In genomic region chr2:115895717-115896116, GRCm38 (mm10) we compare ENCODE assay signal across 12 mouse cellular contexts.
DNase-seq lines count a peak whose midpoint lies in the region; ATAC-seq lines count a peak whose summit lies in the region.
"Had no signal": no experiment of that assay in that cellular context is flagged by ENCODE, and none has a peak within 500 bp of the region (broad histone marks: within the 10 kb centered on the region; RNA-seq: fewer than 3 reads in every experiment).

No protein-coding gene starts in this region.

- H3K27me3 ChIP-seq in hindbrain, embryonic 13.5 days, result no peaks in the 10 kb centered on the region
- H3K27me3 ChIP-seq in hindbrain, embryonic 11.5 days (ENCODE audit: control insufficient read depth, insufficient read depth, low read length), result no peaks in the 10 kb centered on the region
- no peaks in the 10 kb centered on the region for H3K27me3 ChIP-seq in hindbrain, embryonic 16.5 days (replicated peaks; ENCODE audit: control insufficient read depth, insufficient read depth, low read length)
- H3K27me3 ChIP-seq: liver, embryonic 13.5 days; stomach, embryonic 15.5 days had no signal

- no peaks in the 10 kb centered on the region for H3K9me3 ChIP-seq in hindbrain, embryonic 13.5 days
- no peaks in the 10 kb centered on the region for H3K9me3 ChIP-seq in hindbrain, embryonic 11.5 days (ENCODE audit: control insufficient read depth, low read length)
- H3K9me3 ChIP-seq in hindbrain, embryonic 16.5 days (ENCODE audit: control insufficient read depth, low read length), result no peaks in the 10 kb centered on the region
- H3K9me3 ChIP-seq: liver, embryonic 13.5 days; stomach, embryonic 15.5 days had no signal

- 69% methylated on average over 3 of the region's 3 CpGs for WGBS in hindbrain, embryonic 13.5 days
- WGBS in hindbrain, embryonic 11.5 days, result 90% methylated on average over 3 of the region's 3 CpGs
- WGBS in hindbrain, embryonic 16.5 days, result 45% methylated on average over 3 of the region's 3 CpGs

- H3K4me3 ChIP-seq in hindbrain, embryonic 13.5 days, result no peak overlapping the region
- H3K4me3 ChIP-seq in hindbrain, embryonic 11.5 days (ENCODE audit: low read depth, low read length), result no peak overlapping the region
- no peak overlapping the region for H3K4me3 ChIP-seq in hindbrain, embryonic 16.5 days (ENCODE audit: low read length)
- H3K4me3 ChIP-seq: erythroblast, embryonic 14.5 days; liver, embryonic 13.5 days; myocyte; stomach, embryonic 15.5 days had no signal

- DNase-seq in hindbrain, embryonic 11.5 days (ENCODE audit: low spot score), result no peak
- DNase-seq in right cerebral cortex, postnatal 10 days (ENCODE audit: low spot score in 2 of 2), result peak; percentile 53 to 64
- no peak for DNase-seq in right cerebral cortex, adult 2 months (ENCODE audit: low spot score in 2 of 2)
- peak; percentile 36 for DNase-seq in retina, postnatal 7 days (ENCODE audit: low read depth, low spot score)
- DNase-seq in urinary bladder, adult 18-20 months (ENCODE audit: low spot score in 2 of 2), result no peak
- DNase-seq: liver, embryonic 13.5 days had no signal

- no peak overlapping the region for H3K4me2 ChIP-seq in hindbrain, embryonic 13.5 days
- H3K4me2 ChIP-seq in hindbrain, embryonic 11.5 days (replicated peaks; ENCODE audit: low read depth, low read length), result no peak overlapping the region
- H3K4me2 ChIP-seq in hindbrain, embryonic 16.5 days (ENCODE audit: low read length), result peak overlapping the region; percentile 17; the same call in 1 of the 2 replicates
- H3K4me2 ChIP-seq: liver, embryonic 13.5 days; stomach, embryonic 15.5 days had no signal

- no peak overlapping the region for H3K9ac ChIP-seq in hindbrain, embryonic 13.5 days
- no peak overlapping the region for H3K9ac ChIP-seq in hindbrain, embryonic 11.5 days (ENCODE audit: low read depth, low read length)
- no peak overlapping the region for H3K9ac ChIP-seq in hindbrain, embryonic 16.5 days (ENCODE audit: low read depth, low read length)
- H3K9ac ChIP-seq: liver, embryonic 13.5 days; stomach, embryonic 15.5 days had no signal

- ATAC-seq in hindbrain, embryonic 13.5 days (ENCODE audit: low FRiP score), result peak; percentile 43; the same call in 1 of the 2 replicates
- ATAC-seq in hindbrain, embryonic 11.5 days (ENCODE audit: low FRiP score), result no peak
- ATAC-seq in hindbrain, embryonic 16.5 days, result peak; percentile 66; the same call in 1 of the 2 replicates
- ATAC-seq: inflammation-experienced regulatory T-cells, adult 6 months had no signal

- H3K27ac ChIP-seq in hindbrain, embryonic 13.5 days, result peak overlapping the region; percentile 71
- no peak overlapping the region for H3K27ac ChIP-seq in hindbrain, embryonic 11.5 days (ENCODE audit: low read depth, low read length)
- H3K27ac ChIP-seq in hindbrain, embryonic 16.5 days (ENCODE audit: low read depth, low read length), result peak overlapping the region; percentile 62; the same call in 1 of the 2 replicates
- H3K27ac ChIP-seq: liver, embryonic 13.5 days; stomach, embryonic 15.5 days had no signal

- H3K4me1 ChIP-seq in hindbrain, embryonic 13.5 days (replicated peaks), result peaks cover 66% of the 10 kb centered on the region
- no peaks in the 10 kb centered on the region for H3K4me1 ChIP-seq in hindbrain, embryonic 11.5 days (replicated peaks; ENCODE audit: control insufficient read depth, insufficient read depth, low read length)
- peaks cover 30% of the 10 kb centered on the region for H3K4me1 ChIP-seq in hindbrain, embryonic 16.5 days (ENCODE audit: control insufficient read depth, insufficient read depth, low read depth, low read length)
- H3K4me1 ChIP-seq: liver, embryonic 13.5 days had no signal

- H3K36me3 ChIP-seq in hindbrain, embryonic 13.5 days, result no peaks in the 10 kb centered on the region
- H3K36me3 ChIP-seq in hindbrain, embryonic 11.5 days (ENCODE audit: control insufficient read depth, insufficient read depth, low read length), result no peaks in the 10 kb centered on the region
- H3K36me3 ChIP-seq in hindbrain, embryonic 16.5 days (ENCODE audit: control insufficient read depth, insufficient read depth, low read length), result no peaks in the 10 kb centered on the region
- H3K36me3 ChIP-seq: liver, embryonic 13.5 days; stomach, embryonic 15.5 days had no signal

Comparison
In these comparisons a context has a peak if more than half of its experiments do, and no peak if none do; other contexts are left out.
1. DNase-seq: peak in right cerebral cortex, postnatal 10 days (2 of 2) and retina, postnatal 7 days (single experiment); none in hindbrain, embryonic 11.5 days (single experiment), right cerebral cortex, adult 2 months (0 of 2) and urinary bladder, adult 18-20 months (0 of 2).